Mouse (Mus musculus) midbrain, embryonic 15.5 days (tissue): ENCODE results near the gene Slc44a1. TPM values are rescaled to one million over a fixed set of nuclear protein-coding genes. Genes with fewer than 3 reads are reported as not detected.

Experiments
- ATAC-seq: fragments of 200-750 bp; cut with Nextera tagmentation; replicated peaks from 2 replicates; pipeline ENCODE4 v1.8.0; 2017; ENCODE audit warnings: moderate TSS enrichment
- H3K27ac ChIP-seq: fragments of 300-500 bp; sonication (generic); 2 replicates; pipeline ENCODE4 v1.5.1; 2015; ENCODE audit warnings: mild to moderate bottlenecking, inconsistent platforms
- H3K27me3 ChIP-seq: fragments of 300-500 bp; sonication (generic); replicated peaks from 2 replicates; pipeline ENCODE4 v1.6.1; 2015; ENCODE audit warnings: inconsistent platforms
- H3K36me3 ChIP-seq: fragments of 300-500 bp; sonication (generic); replicated peaks from 2 replicates; pipeline ENCODE4 v1.6.1; 2015; ENCODE audit warnings: inconsistent platforms
- H3K4me1 ChIP-seq: fragments of 300-500 bp; sonication (generic); 2 replicates; pipeline ENCODE4 v1.6.1; 2015; ENCODE audit warnings: inconsistent platforms
- H3K4me2 ChIP-seq: fragments of 300-500 bp; sonication (generic); 2 replicates; pipeline ENCODE4 v1.6.1; 2015; ENCODE audit warnings: inconsistent platforms, mild to moderate bottlenecking, moderate library complexity
- H3K4me3 ChIP-seq: fragments of 300-500 bp; sonication (generic); 2 replicates; pipeline ENCODE4 v1.5.1; 2015; ENCODE audit warnings: mild to moderate bottlenecking, inconsistent platforms
- H3K9ac ChIP-seq: fragments of 300-500 bp; sonication (generic); 2 replicates; pipeline ENCODE4 v1.6.1; 2015; ENCODE audit warnings: mild to moderate bottlenecking, inconsistent platforms
- H3K9me3 ChIP-seq: fragments of 300-500 bp; sonication (generic); 2 replicates; pipeline ENCODE4 v1.6.1; 2016; ENCODE audit warnings: inconsistent platforms
- WGBS: fragments of 180-500 bp; shearing (Covaris S2); methylation state at CpG from one replicate; pipeline ENCODE4 v1.1.7; 2015; ENCODE audit warnings: mixed read lengths; 5-methylcytosine and 5-hydroxymethylcytosine counted together
- polyA plus RNA-seq: library from polyadenylated mRNA; unstranded; fragments of >200 nt; fragmentation: Nextera tagmentation; extraction: Ambion mirVana; gene quantifications from 2 replicates; pipeline ENCODE4 v1.2.1, GENCODE M21; 2015

Gene Slc44a1
- polyA plus RNA-seq, 1 experiment from 2014 or later = 10.6 TPM

GRCm38 (mm10) chr4:53488803-53489202 lies 48.6 kb downstream of the Slc44a1 start:
- WGBS = 81% methylated on average over 5 of the region's 5 CpGs
- Histone ChIP-seq H3K27ac (no peak overlapping the region), H3K4me2 (no peak overlapping the region), H3K9ac (no peak overlapping the region), H3K4me1 (peaks cover 5% of the 10 kb centered on the region; the same call in 1 of the 2 replicates), H3K4me3 (no peak overlapping the region), H3K36me3 (no peaks in the 10 kb centered on the region), H3K27me3 (no peaks in the 10 kb centered on the region), H3K9me3 (no peaks in the 10 kb centered on the region)
- no peak for ATAC-seq

DNA sequence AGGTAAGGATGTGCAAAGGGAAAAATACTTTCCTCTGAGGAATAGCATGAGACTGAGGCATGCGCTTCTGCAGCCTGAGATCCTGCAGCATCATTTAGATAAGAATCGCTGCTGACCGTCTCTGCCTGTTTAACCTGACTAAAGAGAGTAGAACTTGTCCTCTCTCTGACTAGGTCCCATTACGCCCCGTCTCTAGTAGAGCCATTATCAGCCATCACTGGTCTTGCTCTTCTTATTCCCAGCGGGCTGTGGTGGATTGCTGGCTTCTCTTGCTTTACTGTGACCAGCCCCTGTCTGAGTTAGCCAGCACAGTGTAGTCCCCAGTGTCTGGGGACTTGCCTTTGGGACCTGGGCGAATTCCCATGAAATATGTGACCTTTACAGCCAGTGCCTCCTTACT lies 50.2 kb downstream of the Slc44a1 start:
- Histone ChIP-seq H3K9me3 (no peaks in the 10 kb centered on the region), H3K4me2 (no peak overlapping the region), H3K27ac (no peak overlapping the region), H3K9ac (no peak overlapping the region), H3K4me1 (peaks cover 5% of the 10 kb centered on the region; the same call in 1 of the 2 replicates), H3K27me3 (no peaks in the 10 kb centered on the region), H3K4me3 (no peak overlapping the region), H3K36me3 (no peaks in the 10 kb centered on the region)
- ATAC-seq = no peak
- 94% methylated on average over 7 of the region's 7 CpGs for WGBS

GRCm38 (mm10) chr4:53491269-53491668 lies 51.1 kb downstream of the Slc44a1 start:
- H3K36me3 ChIP-seq = no peaks in the 10 kb centered on the region
- no peak for ATAC-seq
- peaks cover 9% of the 10 kb centered on the region; the same call in 1 of the 2 replicates for H3K4me1 ChIP-seq
- no peak overlapping the region for H3K4me3 ChIP-seq
- H3K9ac ChIP-seq = no peak overlapping the region
- no peak overlapping the region for H3K4me2 ChIP-seq
- WGBS = 43% methylated on average over 4 of the region's 4 CpGs
- H3K27ac ChIP-seq = no peak overlapping the region
- no peaks in the 10 kb centered on the region for H3K27me3 ChIP-seq
- H3K9me3 ChIP-seq = no peaks in the 10 kb centered on the region

- no peak overlapping the region for H3K4me2 ChIP-seq
- no peaks in the 10 kb centered on the region for H3K36me3 ChIP-seq
- no peaks in the 10 kb centered on the region for H3K9me3 ChIP-seq
- ATAC-seq = no peak
- peaks cover 9% of the 10 kb centered on the region; the same call in 1 of the 2 replicates for H3K4me1 ChIP-seq
- 13% methylated on average over 2 of the region's 2 CpGs for WGBS
- H3K27me3 ChIP-seq = no peaks in the 10 kb centered on the region
- H3K9ac ChIP-seq = no peak overlapping the region
- H3K27ac ChIP-seq = no peak overlapping the region
- no peak overlapping the region for H3K4me3 ChIP-seq
These were observed 55.4 kb downstream of the Slc44a1 start for GRCm38 (mm10) chr4:53495646-53496045.

DNA sequence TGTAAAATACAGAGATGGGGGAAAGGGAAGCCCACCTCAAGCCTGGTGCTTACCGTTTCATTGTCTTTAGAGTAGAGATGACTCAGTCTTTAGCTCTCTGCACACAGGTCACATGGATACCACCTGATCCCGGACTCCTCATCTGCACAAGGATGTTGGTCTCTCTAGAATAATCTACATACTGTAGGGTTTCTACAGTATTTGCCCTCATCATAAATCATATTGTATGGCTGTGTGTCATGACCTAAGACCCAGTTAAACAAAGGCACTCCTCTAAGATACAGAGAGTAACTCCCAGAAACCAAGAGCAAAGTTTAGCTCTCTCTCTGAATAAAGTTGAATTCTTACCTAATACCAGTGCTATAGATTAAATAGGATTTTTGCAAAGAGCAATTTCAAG lies 62.6 kb downstream of the Slc44a1 start:
- Histone ChIP-seq H3K4me2 (no peak overlapping the region), H3K4me3 (no peak overlapping the region), H3K4me1 (no peaks in the 10 kb centered on the region), H3K27me3 (no peaks in the 10 kb centered on the region), H3K9me3 (no peaks in the 10 kb centered on the region), H3K27ac (no peak overlapping the region), H3K9ac (no peak overlapping the region), H3K36me3 (no peaks in the 10 kb centered on the region)
- no peak for ATAC-seq
- WGBS = 90% methylated on average over 2 of the region's 2 CpGs

DNA sequence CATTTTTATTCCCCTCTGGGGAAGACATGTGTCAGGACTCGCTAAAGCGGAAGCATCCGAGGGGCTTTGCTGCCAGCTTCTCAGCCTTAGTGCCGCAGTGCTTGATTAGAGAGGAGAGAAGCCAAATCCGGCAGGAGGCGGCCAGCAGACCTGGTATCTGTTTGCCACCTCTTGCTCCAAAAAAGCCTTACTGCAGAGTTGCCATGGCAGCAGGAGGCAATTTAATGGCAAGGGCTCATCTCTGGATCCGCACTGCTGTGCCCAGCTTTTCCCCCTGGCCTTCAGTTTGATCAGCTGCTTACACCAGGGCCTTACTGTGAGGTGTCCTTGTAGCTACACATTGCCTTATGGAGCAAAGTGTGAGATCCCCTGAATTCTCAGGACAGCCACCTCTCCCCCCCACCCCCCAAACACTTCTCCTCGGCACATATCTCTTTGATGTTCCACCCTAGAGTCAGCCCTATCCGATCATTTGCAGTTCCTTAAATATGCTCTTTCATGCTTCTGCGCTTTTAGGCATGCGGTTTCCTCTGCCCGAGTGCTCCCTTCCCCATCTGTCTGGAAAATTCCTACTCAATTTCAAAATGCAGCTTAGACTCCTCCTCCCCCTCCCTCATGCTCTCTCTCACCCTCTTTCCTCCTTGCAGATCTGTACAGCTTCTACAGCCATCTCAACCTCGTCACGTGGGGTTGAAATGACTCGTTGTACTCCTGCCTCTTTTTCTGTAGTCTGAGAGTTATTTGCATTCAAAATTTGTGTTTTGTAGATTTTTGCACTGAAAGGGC lies 72.1 kb downstream of the Slc44a1 start:
- H3K4me3 ChIP-seq = no peak overlapping the region
- peaks cover 33% of the 10 kb centered on the region for H3K4me1 ChIP-seq
- WGBS = 10% methylated on average over 15 of the region's 15 CpGs
- H3K27me3 ChIP-seq = no peaks in the 10 kb centered on the region
- H3K9ac ChIP-seq = peak overlapping the region; percentile 32; the same call in 1 of the 2 replicates
- peak; percentile 89 for ATAC-seq
- peak overlapping the region; percentile 88 for H3K27ac ChIP-seq
- H3K36me3 ChIP-seq = no peaks in the 10 kb centered on the region
- H3K4me2 ChIP-seq = peak overlapping the region; percentile 14
- H3K9me3 ChIP-seq = no peaks in the 10 kb centered on the region

GRCm38 (mm10) chr4:53513276-53514081 lies 73.3 kb downstream of the Slc44a1 start:
- Histone ChIP-seq H3K9ac (no peak overlapping the region), H3K27me3 (no peaks in the 10 kb centered on the region), H3K27ac (peak overlapping the region; percentile 88), H3K9me3 (no peaks in the 10 kb centered on the region), H3K4me3 (no peak overlapping the region), H3K4me2 (no peak overlapping the region), H3K4me1 (peaks cover 33% of the 10 kb centered on the region), H3K36me3 (no peaks in the 10 kb centered on the region)
- ATAC-seq = no peak
- 80% methylated on average over 11 of the region's 11 CpGs for WGBS

- no peak for ATAC-seq
- no peaks in the 10 kb centered on the region for H3K36me3 ChIP-seq
- H3K27me3 ChIP-seq = no peaks in the 10 kb centered on the region
- 73% methylated on average over 6 of the region's 6 CpGs for WGBS
- H3K9ac ChIP-seq = no peak overlapping the region
- peaks cover 33% of the 10 kb centered on the region for H3K4me1 ChIP-seq
- H3K4me3 ChIP-seq = no peak overlapping the region
- 0 out of 2 replicates have a peak overlapping the region, but pooled peaks have one; percentile 25 for H3K27ac ChIP-seq
- H3K9me3 ChIP-seq = no peaks in the 10 kb centered on the region
- no peak overlapping the region for H3K4me2 ChIP-seq
These were observed 75.9 kb downstream of the Slc44a1 start for GRCm38 (mm10) chr4:53516011-53516532.

GRCm38 (mm10) chr4:53519429-53519828 lies 79.2 kb downstream of the Slc44a1 start:
- WGBS = 93% methylated on average over 2 of the region's 2 CpGs
- Histone ChIP-seq H3K9me3 (no peaks in the 10 kb centered on the region), H3K4me1 (peaks cover 7% of the 10 kb centered on the region), H3K27ac (no peak overlapping the region), H3K36me3 (no peaks in the 10 kb centered on the region), H3K4me2 (no peak overlapping the region), H3K9ac (no peak overlapping the region), H3K4me3 (no peak overlapping the region), H3K27me3 (no peaks in the 10 kb centered on the region)
- no peak for ATAC-seq

- no peak overlapping the region for H3K4me2 ChIP-seq
- H3K9ac ChIP-seq = no peak overlapping the region
- no peak for ATAC-seq
- no peaks in the 10 kb centered on the region for H3K36me3 ChIP-seq
- H3K27me3 ChIP-seq = no peaks in the 10 kb centered on the region
- H3K9me3 ChIP-seq = no peaks in the 10 kb centered on the region
- H3K4me1 ChIP-seq = peaks cover 1% of the 10 kb centered on the region
- H3K27ac ChIP-seq = no peak overlapping the region
- 82% methylated on average over 8 of the region's 8 CpGs for WGBS
- no peak overlapping the region for H3K4me3 ChIP-seq
These were observed 80.8 kb downstream of the Slc44a1 start for GRCm38 (mm10) chr4:53521028-53521427.

DNA sequence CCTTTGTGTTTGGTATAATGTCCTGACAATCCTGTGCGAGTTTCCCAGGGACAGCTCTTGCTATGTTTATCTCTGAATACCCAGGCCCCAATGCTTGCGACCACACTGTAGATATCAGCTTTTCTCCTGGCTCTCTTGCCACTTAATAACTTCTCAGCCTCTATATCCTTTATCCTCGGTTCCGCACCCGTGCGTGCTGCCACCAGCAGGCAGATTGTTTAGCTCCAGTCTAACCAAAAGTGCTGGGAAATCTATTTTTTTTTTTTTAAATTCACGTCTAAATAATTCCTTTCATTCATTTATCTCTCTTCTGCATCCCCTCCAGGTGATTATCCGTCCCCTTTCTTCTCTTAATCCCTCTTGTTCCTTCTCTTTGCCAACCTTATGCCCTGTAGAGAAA lies 82.4 kb downstream of the Slc44a1 start:
- no peak overlapping the region for H3K27ac ChIP-seq
- ATAC-seq = 0 out of 2 replicates have a peak, but pooled peaks have one; percentile 45
- no peak overlapping the region for H3K4me3 ChIP-seq
- H3K36me3 ChIP-seq = no peaks in the 10 kb centered on the region
- no peak overlapping the region for H3K4me2 ChIP-seq
- H3K9ac ChIP-seq = no peak overlapping the region
- H3K4me1 ChIP-seq = peaks cover 5% of the 10 kb centered on the region; the same call in 1 of the 2 replicates
- WGBS = 43% methylated on average over 8 of the region's 8 CpGs
- no peaks in the 10 kb centered on the region for H3K9me3 ChIP-seq
- H3K27me3 ChIP-seq = no peaks in the 10 kb centered on the region

DNA sequence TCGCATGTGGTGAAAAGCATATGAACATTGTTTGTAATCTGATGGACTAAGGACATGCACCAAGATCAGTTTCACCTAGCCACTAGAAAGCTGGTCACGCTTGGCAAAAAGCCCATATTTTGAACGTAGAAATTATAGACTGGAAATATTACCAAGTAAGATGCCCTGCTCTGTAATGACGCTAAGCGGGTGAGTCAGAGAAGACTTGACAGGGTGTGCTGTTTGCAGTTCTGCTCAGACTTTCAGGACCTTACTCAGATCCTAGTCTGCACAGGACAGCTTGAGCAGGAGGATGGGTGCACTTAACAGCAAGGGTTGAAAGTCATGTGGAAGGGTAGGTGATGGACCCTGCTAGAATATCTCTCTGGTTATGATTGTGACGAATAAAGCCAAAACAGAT lies 85.3 kb downstream of the Slc44a1 start:
- H3K4me1 ChIP-seq = peaks cover 5% of the 10 kb centered on the region; the same call in 1 of the 2 replicates
- no peak overlapping the region for H3K4me3 ChIP-seq
- no peak for ATAC-seq
- 91% methylated on average over 6 of the region's 6 CpGs for WGBS
- H3K9me3 ChIP-seq = no peaks in the 10 kb centered on the region
- H3K9ac ChIP-seq = no peak overlapping the region
- no peak overlapping the region for H3K27ac ChIP-seq
- no peak overlapping the region for H3K4me2 ChIP-seq
- H3K36me3 ChIP-seq = no peaks in the 10 kb centered on the region
- H3K27me3 ChIP-seq = no peaks in the 10 kb centered on the region
